Mouse (Mus musculus): ENCODE data around the gene Catsper2. TPM values are rescaled to one million over a fixed set of nuclear protein-coding genes. Genes with fewer than 3 reads are reported as not detected.
"Not testable (repeated sequence)": the region's sequence is repeated elsewhere in the genome, so short reads cannot be mapped to it uniquely, and the experiment has no call there.

The Catsper2 gene
- polyA plus RNA-seq, 1 experiment from 2014 or later: 4.1 TPM

- 89% methylated on average over 3 of the region's 3 CpGs for WGBS
- Histone ChIP-seq H3K4me2 (ENCODE audit: low read length) (peak overlapping the region; percentile 79), H3K9me3 (replicated peaks; ENCODE audit: control insufficient read depth, low read length, poor library complexity, severe bottlenecking) (no peaks in the 10 kb centered on the region), H3K36me3 (ENCODE audit: control insufficient read depth, insufficient read depth, low read length) (no peaks in the 10 kb centered on the region), H3K27ac (ENCODE audit: low read length) (no peak overlapping the region), H3K4me1 (ENCODE audit: control insufficient read depth, insufficient read depth, low read length) (peaks cover 26% of the 10 kb centered on the region), H3K4me3 (ENCODE audit: low read depth, low read length) (peak overlapping the region; percentile 99; the same call in 1 of the 2 replicates), H3K9ac (ENCODE audit: low read depth, low read length) (no peak overlapping the region), H3K27me3 (ENCODE audit: control insufficient read depth, insufficient read depth, low read depth, low read length) (no peaks in the 10 kb centered on the region)
- no peak for ATAC-seq
Observed at GRCm38 (mm10) chr2:121415591-121415990, 2.0 kb upstream of the Catsper2 start.

- H3K4me1 ChIP-seq (ENCODE audit: control insufficient read depth, insufficient read depth, low read length): peaks cover 26% of the 10 kb centered on the region
- peak overlapping the region; percentile 99 for H3K4me3 ChIP-seq (ENCODE audit: low read depth, low read length)
- ATAC-seq: no peak
- no peaks in the 10 kb centered on the region for H3K9me3 ChIP-seq (replicated peaks; ENCODE audit: control insufficient read depth, low read length, poor library complexity, severe bottlenecking)
- H3K27me3 ChIP-seq (ENCODE audit: control insufficient read depth, insufficient read depth, low read depth, low read length): no peaks in the 10 kb centered on the region
- no peaks in the 10 kb centered on the region for H3K36me3 ChIP-seq (ENCODE audit: control insufficient read depth, insufficient read depth, low read length)
- peak overlapping the region; percentile 49 for H3K9ac ChIP-seq (ENCODE audit: low read depth, low read length)
- no peak overlapping the region for H3K27ac ChIP-seq (ENCODE audit: low read length)
- WGBS: 69% methylated on average over 3 of the region's 3 CpGs
- H3K4me2 ChIP-seq (ENCODE audit: low read length): peak overlapping the region; percentile 79
Observed at GRCm38 (mm10) chr2:121415103-121415502, 1.5 kb upstream of the Catsper2 start.

GRCm38 (mm10) chr2:121414139-121414685 lies 620 bp upstream of the Catsper2 start:
- peak overlapping the region; percentile 94 for H3K27ac ChIP-seq (ENCODE audit: low read length)
- peak overlapping the region; percentile 99 for H3K4me3 ChIP-seq (ENCODE audit: low read depth, low read length)
- 0% methylated on average over 28 of the region's 32 CpGs for WGBS
- ATAC-seq: peak; percentile 55
- no peaks in the 10 kb centered on the region for H3K27me3 ChIP-seq (ENCODE audit: control insufficient read depth, insufficient read depth, low read depth, low read length)
- H3K4me2 ChIP-seq (ENCODE audit: low read length): peak overlapping the region; percentile 79
- H3K4me1 ChIP-seq (ENCODE audit: control insufficient read depth, insufficient read depth, low read length): peaks cover 26% of the 10 kb centered on the region
- H3K9me3 ChIP-seq (replicated peaks; ENCODE audit: control insufficient read depth, low read length, poor library complexity, severe bottlenecking): no peaks in the 10 kb centered on the region
- H3K9ac ChIP-seq (ENCODE audit: low read depth, low read length): peak overlapping the region; percentile 96
- H3K36me3 ChIP-seq (ENCODE audit: control insufficient read depth, insufficient read depth, low read length): no peaks in the 10 kb centered on the region

GRCm38 (mm10) chr2:121412843-121413386 lies 677 bp downstream of the Catsper2 start:
- peak overlapping the region; percentile 64 for H3K4me2 ChIP-seq (ENCODE audit: low read length)
- H3K4me3 ChIP-seq (ENCODE audit: low read depth, low read length): peak overlapping the region; percentile 99
- H3K9me3 ChIP-seq (replicated peaks; ENCODE audit: control insufficient read depth, low read length, poor library complexity, severe bottlenecking): no peaks in the 10 kb centered on the region
- peak overlapping the region; percentile 96 for H3K9ac ChIP-seq (ENCODE audit: low read depth, low read length)
- ATAC-seq: peak; percentile 16; the same call in 1 of the 2 replicates
- peak overlapping the region; percentile 94 for H3K27ac ChIP-seq (ENCODE audit: low read length)
- peaks cover 26% of the 10 kb centered on the region for H3K4me1 ChIP-seq (ENCODE audit: control insufficient read depth, insufficient read depth, low read length)
- H3K36me3 ChIP-seq (ENCODE audit: control insufficient read depth, insufficient read depth, low read length): no peaks in the 10 kb centered on the region
- no peaks in the 10 kb centered on the region for H3K27me3 ChIP-seq (ENCODE audit: control insufficient read depth, insufficient read depth, low read depth, low read length)
- 11% methylated on average over 4 of the region's 4 CpGs for WGBS

GRCm38 (mm10) chr2:121408160-121408559 lies 5.4 kb downstream of the Catsper2 start:
- ATAC-seq: no peak
- Histone ChIP-seq H3K27ac (ENCODE audit: low read length) (no peak overlapping the region), H3K9me3 (replicated peaks; ENCODE audit: control insufficient read depth, low read length, poor library complexity, severe bottlenecking) (no peaks in the 10 kb centered on the region), H3K4me3 (ENCODE audit: low read depth, low read length) (no peak overlapping the region), H3K4me1 (ENCODE audit: control insufficient read depth, insufficient read depth, low read length) (peaks cover 6% of the 10 kb centered on the region), H3K4me2 (ENCODE audit: low read length) (no peak overlapping the region), H3K9ac (ENCODE audit: low read depth, low read length) (no peak overlapping the region), H3K36me3 (ENCODE audit: control insufficient read depth, insufficient read depth, low read length) (no peaks in the 10 kb centered on the region), H3K27me3 (ENCODE audit: control insufficient read depth, insufficient read depth, low read depth, low read length) (no peaks in the 10 kb centered on the region)
- 31% methylated on average over 4 of the region's 4 CpGs for WGBS

GRCm38 (mm10) chr2:121403296-121403695 lies 10.3 kb downstream of the Catsper2 start:
- Histone ChIP-seq H3K9ac (ENCODE audit: low read depth, low read length) (no peak overlapping the region), H3K36me3 (ENCODE audit: control insufficient read depth, insufficient read depth, low read length) (no peaks in the 10 kb centered on the region), H3K4me2 (ENCODE audit: low read length) (no peak overlapping the region), H3K4me3 (ENCODE audit: low read depth, low read length) (no peak overlapping the region), H3K9me3 (replicated peaks; ENCODE audit: control insufficient read depth, low read length, poor library complexity, severe bottlenecking) (no peaks in the 10 kb centered on the region), H3K4me1 (ENCODE audit: control insufficient read depth, insufficient read depth, low read length) (no peaks in the 10 kb centered on the region), H3K27me3 (ENCODE audit: control insufficient read depth, insufficient read depth, low read depth, low read length) (no peaks in the 10 kb centered on the region), H3K27ac (ENCODE audit: low read length) (no peak overlapping the region)
- no peak for ATAC-seq

GRCm38 (mm10) chr2:121396624-121397023 lies 17.0 kb downstream of the Catsper2 start:
- Histone ChIP-seq H3K9me3 (replicated peaks; ENCODE audit: control insufficient read depth, low read length, poor library complexity, severe bottlenecking) (no peaks in the 10 kb centered on the region), H3K4me3 (ENCODE audit: low read depth, low read length) (no peak overlapping the region), H3K36me3 (ENCODE audit: control insufficient read depth, insufficient read depth, low read length) (no peaks in the 10 kb centered on the region), H3K4me2 (ENCODE audit: low read length) (no peak overlapping the region), H3K9ac (ENCODE audit: low read depth, low read length) (no peak overlapping the region), H3K4me1 (ENCODE audit: control insufficient read depth, insufficient read depth, low read length) (no peaks in the 10 kb centered on the region), H3K27ac (ENCODE audit: low read length) (no peak overlapping the region), H3K27me3 (ENCODE audit: control insufficient read depth, insufficient read depth, low read depth, low read length) (no peaks in the 10 kb centered on the region)
- 14% methylated on average over 8 of the region's 8 CpGs for WGBS
- ATAC-seq: no peak

GRCm38 (mm10) chr2:121386961-121387575 lies 26.5 kb downstream of the Catsper2 start, which contains the start of gene Strc:
TSS of gene Strc (minus strand) at chr2:121387168.
- not testable (repeated sequence) for H3K9ac ChIP-seq (ENCODE audit: low read depth, low read length); H3K9me3 ChIP-seq (replicated peaks; ENCODE audit: control insufficient read depth, low read length, poor library complexity, severe bottlenecking); H3K27me3 ChIP-seq (ENCODE audit: control insufficient read depth, insufficient read depth, low read depth, low read length); H3K27ac ChIP-seq (ENCODE audit: low read length); H3K4me1 ChIP-seq (ENCODE audit: control insufficient read depth, insufficient read depth, low read length); H3K4me3 ChIP-seq (ENCODE audit: low read depth, low read length); H3K36me3 ChIP-seq (ENCODE audit: control insufficient read depth, insufficient read depth, low read length); H3K4me2 ChIP-seq (ENCODE audit: low read length); ATAC-seq
- WGBS: 99% methylated on average over 14 of the region's 17 CpGs

GRCm38 (mm10) chr2:121374766-121375165 lies 38.8 kb downstream of the Catsper2 start:
- no peaks in the 10 kb centered on the region for H3K4me1 ChIP-seq (ENCODE audit: control insufficient read depth, insufficient read depth, low read length)
- no peak overlapping the region for H3K4me2 ChIP-seq (ENCODE audit: low read length)
- no peaks in the 10 kb centered on the region for H3K9me3 ChIP-seq (replicated peaks; ENCODE audit: control insufficient read depth, low read length, poor library complexity, severe bottlenecking)
- ATAC-seq: no peak
- no peaks in the 10 kb centered on the region for H3K27me3 ChIP-seq (ENCODE audit: control insufficient read depth, insufficient read depth, low read depth, low read length)
- H3K36me3 ChIP-seq (ENCODE audit: control insufficient read depth, insufficient read depth, low read length): no peaks in the 10 kb centered on the region
- H3K4me3 ChIP-seq (ENCODE audit: low read depth, low read length): no peak overlapping the region
- no peak overlapping the region for H3K9ac ChIP-seq (ENCODE audit: low read depth, low read length)
- WGBS: 59% methylated on average over 2 of the region's 2 CpGs
- no peak overlapping the region for H3K27ac ChIP-seq (ENCODE audit: low read length)
